Mouse (Mus musculus) small intestine, adult 2 months (tissue): ENCODE data around the gene Ccdc33. TPM values are rescaled to one million over a fixed set of nuclear protein-coding genes. Genes with fewer than 3 reads are reported as not detected.

Experiments
- H3K27ac ChIP-seq: fragments of 200-500 bp; 2 replicates; pipeline ENCODE4 v1.5.1; 2012; ENCODE audit warnings: low read depth, low read length, control low read depth, inconsistent platforms; ENCODE audit not compliant: insufficient read depth
- H3K27me3 ChIP-seq: fragments of 200-500 bp; 2 replicates; pipeline ENCODE4 v1.6.1; 2012; ENCODE audit warnings: mild to moderate bottlenecking, moderate library complexity, low read length, inconsistent platforms; ENCODE audit not compliant: control insufficient read depth, insufficient read depth
- H3K36me3 ChIP-seq: fragments of 200-500 bp; 2 replicates; pipeline ENCODE4 v1.6.1; 2012; ENCODE audit warnings: mild to moderate bottlenecking, low read length, control low read depth, inconsistent platforms; ENCODE audit not compliant: control insufficient read depth, insufficient read depth
- H3K4me1 ChIP-seq: fragments of 200-500 bp; 2 replicates; pipeline ENCODE4 v1.6.1; 2012; ENCODE audit warnings: low read length, inconsistent platforms, mixed read lengths; ENCODE audit not compliant: control insufficient read depth, insufficient read depth, insufficient read length
- H3K4me3 ChIP-seq: fragments of 200-500 bp; 2 replicates; pipeline ENCODE4 v1.5.1; 2012; ENCODE audit warnings: low read depth, mild to moderate bottlenecking, control low read depth, inconsistent platforms, low read length, moderate library complexity
- CTCF ChIP-seq: fragments of 200-500 bp; IDR thresholded peaks from 2 replicates; pipeline ENCODE4 v1.5.1; 2012; ENCODE audit warnings: low read depth, mild to moderate bottlenecking, control low read depth, inconsistent platforms, low read length, moderate library complexity, mixed read lengths; ENCODE audit not compliant: insufficient replicate concordance, insufficient read length; ENCODE audit errors: extremely low read depth
- POLR2A ChIP-seq: fragments of 200-500 bp; IDR thresholded peaks from 2 replicates; pipeline ENCODE4 v1.6.1; 2012; ENCODE audit warnings: low read depth, mild to moderate bottlenecking, control low read depth, inconsistent platforms, low read length, moderate library complexity
- WGBS: fragments of 180-500 bp; shearing (Covaris S2); methylation state at CpG from one replicate; pipeline ENCODE4 v1.1.7; 2018; 5-methylcytosine and 5-hydroxymethylcytosine counted together
- polyA plus RNA-seq: library from polyadenylated mRNA; depleted of rRNA; stranded (reverse); fragments of >200 nt; gene quantifications from 2 replicates; pipeline ENCODE4 v1.2.3, GENCODE M21; 2012

Ccdc33 gene
- polyA plus RNA-seq, 1 experiment, result not detected

DNA sequence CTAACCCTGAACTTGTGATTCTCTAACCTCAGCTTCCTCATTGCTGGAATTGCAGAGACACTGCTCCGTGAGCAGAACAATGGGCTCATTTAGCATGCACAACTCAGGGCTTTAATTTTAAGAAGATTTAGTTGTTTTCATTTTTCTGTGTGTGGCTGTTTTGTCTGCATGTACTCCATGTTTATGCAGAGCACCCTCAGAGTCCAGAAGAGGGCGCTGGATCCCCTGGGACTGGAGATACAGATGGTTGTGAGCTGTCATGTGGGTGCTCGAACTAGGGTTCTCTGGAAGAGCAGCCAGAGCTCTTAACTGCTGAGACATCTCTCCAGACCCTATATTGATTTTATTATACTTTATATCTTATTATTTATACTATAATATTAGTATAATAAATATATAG lies 109.0 kb downstream of the Ccdc33 start:
- Histone ChIP-seq H3K4me3 (no peak overlapping the region), H3K36me3 (no peaks in the 10 kb centered on the region), H3K4me1 (no peaks in the 10 kb centered on the region), H3K27ac (no peak overlapping the region), H3K27me3 (no peaks in the 10 kb centered on the region)
- TF ChIP-seq CTCF (no peak), POLR2A (no peak)
- 62% methylated on average over 3 of the region's 3 CpGs for WGBS

DNA sequence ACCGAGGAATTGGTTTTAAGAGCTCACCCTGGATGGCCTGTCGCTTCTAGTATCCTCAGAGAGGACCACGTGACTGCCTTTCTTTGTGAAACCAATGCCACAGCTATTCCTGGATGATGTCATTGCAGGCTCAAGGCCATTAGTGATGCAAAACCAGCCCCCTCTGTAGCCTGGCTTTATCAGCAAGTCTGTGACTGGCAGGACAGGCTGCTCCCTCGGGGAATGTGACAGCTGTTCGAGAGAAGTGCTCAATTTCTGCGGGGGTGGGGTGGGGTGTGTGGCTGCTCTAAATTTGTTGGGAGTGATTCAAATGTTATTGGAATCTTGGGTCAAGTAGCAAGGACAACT lies 109.6 kb downstream of the Ccdc33 start:
- Histone ChIP-seq H3K27ac (no peak overlapping the region), H3K4me1 (no peaks in the 10 kb centered on the region), H3K4me3 (no peak overlapping the region), H3K27me3 (no peaks in the 10 kb centered on the region), H3K36me3 (no peaks in the 10 kb centered on the region)
- WGBS, result 40% methylated on average over 6 of the region's 6 CpGs
- TF ChIP-seq CTCF (no peak), POLR2A (no peak)

DNA sequence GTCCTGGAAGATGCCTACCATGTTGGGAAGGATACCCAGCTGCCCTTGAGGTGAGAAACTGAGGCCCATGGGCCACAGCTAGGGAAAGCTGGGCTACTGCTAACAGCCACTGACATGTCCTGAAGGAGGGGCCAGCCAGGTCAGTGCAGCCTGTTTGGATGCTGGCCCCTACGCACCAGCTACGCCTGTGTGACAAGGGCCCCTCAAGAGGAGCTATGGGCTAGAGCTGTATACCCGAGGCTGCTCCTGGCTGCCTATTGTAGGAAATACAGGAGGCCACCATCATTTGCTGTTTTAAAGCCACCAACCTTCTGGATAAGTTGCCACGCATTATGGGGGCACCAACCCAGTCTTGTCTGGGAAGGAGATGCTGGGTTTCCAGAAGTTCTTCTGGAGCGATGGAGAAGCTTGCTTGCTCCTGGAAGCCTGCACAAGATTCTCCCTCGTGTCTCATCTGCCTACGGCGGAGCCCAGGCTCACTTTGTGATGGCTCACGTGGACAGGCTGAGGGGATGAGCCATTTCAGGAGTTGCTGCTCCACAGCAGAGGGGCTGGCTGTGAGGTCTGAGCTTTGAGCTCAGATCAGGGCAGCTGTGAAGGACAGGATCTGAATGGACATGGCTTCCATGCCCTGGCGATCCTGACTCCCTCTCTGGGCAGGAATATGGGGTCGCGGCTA lies 110.1 kb downstream of the Ccdc33 start:
- Histone ChIP-seq H3K27me3 (no peaks in the 10 kb centered on the region), H3K4me3 (no peak overlapping the region), H3K27ac (no peak overlapping the region), H3K4me1 (no peaks in the 10 kb centered on the region), H3K36me3 (no peaks in the 10 kb centered on the region)
- TF ChIP-seq CTCF (no peak), POLR2A (no peak)
- WGBS, result 82% methylated on average over 12 of the region's 12 CpGs

- TF ChIP-seq POLR2A (no peak), CTCF (no peak)
- Histone ChIP-seq H3K4me3 (no peak within 1 kb of the TSS), H3K36me3 (no peaks in the 10 kb centered on the region), H3K27me3 (no peaks in the 10 kb centered on the region), H3K4me1 (no peaks in the 10 kb centered on the region), H3K27ac (no peak within 1 kb of the TSS)
- WGBS, result 80% methylated on average over 16 of the region's 16 CpGs
Observed at GRCm38 (mm10) chr9:58005753-58006461, 112.7 kb downstream of the Ccdc33 start, which contains the start of gene Cyp11a1. Cyp11a1 (plus strand) TSS chr9:58006411.

DNA sequence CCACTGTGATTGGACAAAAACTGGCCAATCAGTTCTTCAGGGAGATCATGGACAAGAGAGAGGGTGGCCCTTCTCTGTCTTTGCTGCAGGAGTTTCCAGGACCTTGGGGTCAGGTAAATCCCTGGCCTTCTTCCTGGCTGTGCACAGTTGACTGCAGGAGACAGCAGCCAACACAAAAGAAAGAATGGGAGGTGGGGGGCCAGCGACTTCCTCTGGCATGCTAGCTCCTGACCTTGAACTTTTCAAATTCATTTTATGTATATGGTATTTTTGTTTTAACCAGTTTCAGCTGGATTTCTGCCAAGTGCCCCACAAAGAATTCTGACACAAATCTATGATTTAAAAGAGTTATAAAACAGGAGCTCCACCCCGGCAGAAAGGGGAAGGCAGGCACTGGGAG lies 115.4 kb downstream of the Ccdc33 start:
- H3K4me3 ChIP-seq, result no peak overlapping the region
- H3K27ac ChIP-seq, result no peak overlapping the region
- no peaks in the 10 kb centered on the region for H3K27me3 ChIP-seq
- 17% methylated on average over 2 of the region's 2 CpGs for WGBS
- no peaks in the 10 kb centered on the region for H3K36me3 ChIP-seq
- TF ChIP-seq POLR2A (no peak), CTCF (no peak)
- no peaks in the 10 kb centered on the region for H3K4me1 ChIP-seq

DNA sequence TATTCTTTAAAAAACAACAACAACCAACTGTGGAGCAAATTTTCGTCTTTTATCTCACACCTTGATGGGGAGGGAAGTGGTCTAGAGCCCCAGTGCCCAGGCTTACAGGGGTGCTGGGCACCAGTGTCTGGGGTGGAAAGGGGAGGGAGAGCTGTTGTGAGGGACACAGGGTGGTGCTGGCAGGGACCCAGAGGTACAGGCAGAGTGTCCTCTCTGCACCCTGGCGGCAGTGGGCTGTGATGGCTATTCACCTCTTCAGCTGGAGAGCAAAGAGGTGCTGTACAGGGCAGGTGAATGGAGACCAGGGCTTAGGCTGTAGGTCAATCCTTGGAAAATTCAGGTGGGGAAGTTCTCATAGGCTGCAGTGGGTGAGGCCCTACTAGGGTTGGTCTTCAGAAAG lies 118.9 kb downstream of the Ccdc33 start:
- WGBS, result 37% methylated on average over 2 of the region's 2 CpGs
- Histone ChIP-seq H3K27ac (no peak overlapping the region), H3K4me3 (no peak overlapping the region), H3K27me3 (no peaks in the 10 kb centered on the region), H3K4me1 (no peaks in the 10 kb centered on the region), H3K36me3 (no peaks in the 10 kb centered on the region)
- TF ChIP-seq CTCF (no peak), POLR2A (no peak)

DNA sequence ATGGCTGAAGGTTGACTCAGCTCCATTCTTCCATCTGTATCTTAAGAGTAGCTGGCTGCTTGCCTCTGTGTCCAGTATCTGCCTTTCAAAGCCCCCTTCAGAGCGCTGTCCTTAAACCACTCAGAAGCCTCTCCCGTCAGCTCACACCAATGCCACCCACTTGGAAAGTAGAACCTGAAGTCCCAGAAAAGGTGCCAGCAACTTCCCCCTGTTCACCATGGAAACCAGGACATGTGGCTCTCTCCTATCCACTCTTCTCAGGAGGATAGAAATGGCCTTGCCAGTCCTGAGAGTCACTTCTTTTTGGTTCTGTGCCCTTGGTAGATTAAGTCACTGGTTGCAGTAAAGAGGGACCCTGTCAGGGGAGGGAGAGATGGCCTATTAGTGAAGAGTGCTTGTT lies 119.9 kb downstream of the Ccdc33 start:
- Histone ChIP-seq H3K4me1 (no peaks in the 10 kb centered on the region), H3K27me3 (no peaks in the 10 kb centered on the region), H3K36me3 (no peaks in the 10 kb centered on the region), H3K27ac (no peak overlapping the region), H3K4me3 (no peak overlapping the region)
- TF ChIP-seq POLR2A, result no peak
- TF ChIP-seq CTCF, result no peak
- 80% methylated on average over 2 of the region's 2 CpGs for WGBS
